Mouse (Mus musculus): ENCODE data around the gene Atp9a.

Atp9a gene

GRCm38 (mm10) chr2:168737878-168738277, 4.3 kb downstream of the Atp9a start:
- no peak for DNase-seq

- peak; percentile 85 to 86 for DNase-seq
These were observed 8.2 kb downstream of the Atp9a start for GRCm38 (mm10) chr2:168734023-168734422.

GRCm38 (mm10) chr2:168731258-168731657, 11.0 kb downstream of the Atp9a start:
- no peak for DNase-seq

- no peak for DNase-seq
These were observed 12.5 kb downstream of the Atp9a start for GRCm38 (mm10) chr2:168729736-168730135.

- no peak for DNase-seq
These were observed 14.2 kb downstream of the Atp9a start for GRCm38 (mm10) chr2:168728045-168728444.

GRCm38 (mm10) chr2:168726007-168726406, 16.2 kb downstream of the Atp9a start:
- DNase-seq, result peak in 1 of 2 experiments; percentile 30

- peak; percentile 59 to 70 for DNase-seq
These were observed 20.9 kb downstream of the Atp9a start for GRCm38 (mm10) chr2:168721313-168721712.

- DNase-seq, result peak in 1 of 2 experiments; percentile 42
These were observed 22.5 kb downstream of the Atp9a start for GRCm38 (mm10) chr2:168719742-168720141.

- peak; percentile 70 to 72 for DNase-seq
These were observed 23.5 kb downstream of the Atp9a start for GRCm38 (mm10) chr2:168718735-168719134.

- DNase-seq, result no peak
These were observed 23.9 kb downstream of the Atp9a start for GRCm38 (mm10) chr2:168718267-168718666.

GRCm38 (mm10) chr2:168712199-168713176, 29.7 kb downstream of the Atp9a start:
- DNase-seq, result peak; percentile 45 to 54

GRCm38 (mm10) chr2:168710979-168711378, 31.2 kb downstream of the Atp9a start:
- no peak for DNase-seq

- no peak for DNase-seq
These were observed 34.4 kb downstream of the Atp9a start for GRCm38 (mm10) chr2:168707766-168708165.

GRCm38 (mm10) chr2:168702266-168702665, 39.9 kb downstream of the Atp9a start:
- peak; percentile 44 to 51 for DNase-seq

- no peak for DNase-seq
These were observed 47.2 kb downstream of the Atp9a start for GRCm38 (mm10) chr2:168695027-168695403.

GRCm38 (mm10) chr2:168694379-168695026, 47.7 kb downstream of the Atp9a start:
- no peak for DNase-seq

- peak; percentile 84 to 86 for DNase-seq
These were observed 50.4 kb downstream of the Atp9a start for GRCm38 (mm10) chr2:168691774-168692173.

- peak in 1 of 2 experiments; percentile 36 for DNase-seq
These were observed 54.9 kb downstream of the Atp9a start for GRCm38 (mm10) chr2:168687326-168687725.

- no peak for DNase-seq
These were observed 56.3 kb downstream of the Atp9a start for GRCm38 (mm10) chr2:168685909-168686308.

GRCm38 (mm10) chr2:168684695-168685094, 57.5 kb downstream of the Atp9a start:
- no peak for DNase-seq

GRCm38 (mm10) chr2:168683520-168684150, 58.6 kb downstream of the Atp9a start:
- DNase-seq, result no peak

- no peak for DNase-seq
These were observed 59.5 kb downstream of the Atp9a start for GRCm38 (mm10) chr2:168682721-168683120.

- DNase-seq, result no peak
These were observed 60.7 kb downstream of the Atp9a start for GRCm38 (mm10) chr2:168681531-168681930.

Data from cerebellum, postnatal 14 days (tissue).